ENCODE assay signal across 8 mouse cellular contexts in the genomic region with DNA sequence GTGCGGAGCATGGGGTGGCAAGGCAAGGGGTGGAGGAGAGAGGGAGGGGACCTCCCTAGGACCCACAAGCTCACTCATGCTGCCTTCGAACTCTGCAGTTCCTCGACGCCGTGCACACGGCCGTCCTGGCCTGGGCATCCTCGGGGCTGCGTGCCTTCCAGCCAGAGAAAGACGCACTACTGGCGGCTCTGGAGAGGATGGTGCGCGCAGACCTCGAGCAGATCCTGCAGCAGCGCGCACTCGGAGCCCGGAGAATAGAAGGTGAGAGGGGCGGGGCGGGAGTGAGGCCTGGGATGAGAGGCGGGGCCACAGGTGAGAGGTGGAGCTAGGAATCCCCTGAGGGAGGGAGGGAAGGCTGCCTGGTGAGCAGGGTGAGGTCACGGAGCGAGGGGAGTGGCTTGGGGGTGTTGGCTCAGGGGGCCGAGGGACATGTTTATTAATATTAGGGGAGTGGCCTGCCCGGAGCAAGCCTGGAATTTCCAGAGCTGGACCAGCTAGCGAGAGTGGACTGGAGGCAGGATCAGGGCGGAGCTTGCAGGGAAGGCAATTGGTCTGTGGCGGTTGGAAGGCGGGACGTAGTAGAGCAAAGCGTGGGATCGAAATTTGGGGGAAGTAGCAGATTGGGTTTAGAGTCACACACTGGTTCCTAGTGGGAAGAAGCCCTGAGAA. TPM values are rescaled to one million over a fixed set of nuclear protein-coding genes. Genes with fewer than 3 reads are reported as not detected.
A peak's percentile ranks its signal among the peaks of the same experiment; 100 is the strongest.
DNase-seq lines count a peak whose midpoint lies in the region; ATAC-seq and TF ChIP-seq lines count a peak whose summit lies in the region.

No protein-coding gene starts in this region.

- H3K36me3 ChIP-seq in E14TG2a.4 (ENCODE audit: insufficient read depth, low read length), result peaks cover 55% of the 10 kb centered on the region
- H3K36me3 ChIP-seq in hindbrain, embryonic 14.5 days (replicated peaks; ENCODE audit: control insufficient read depth, insufficient read depth), result no peaks in the 10 kb centered on the region
- no peaks in the 10 kb centered on the region for H3K36me3 ChIP-seq in liver, embryonic 11.5 days (ENCODE audit: control insufficient read depth, insufficient read depth, low read length)
- H3K36me3 ChIP-seq in midbrain, postnatal 0 days (ENCODE audit: insufficient read depth, low read length), result 0 out of 2 replicates have a peak, but pooled peaks cover 5% of the 10 kb centered on the region

- peak overlapping the region; percentile 47 for H3K9ac ChIP-seq in hindbrain, embryonic 14.5 days
- H3K9ac ChIP-seq in liver, embryonic 11.5 days (ENCODE audit: low read depth, low read length), result no peak overlapping the region
- peak overlapping the region; percentile 20; the same call in 1 of the 2 replicates for H3K9ac ChIP-seq in midbrain, postnatal 0 days (replicated peaks; ENCODE audit: low read length, poor library complexity, severe bottlenecking)

- peak overlapping the region; percentile 81 for H3K4me3 ChIP-seq in E14TG2a.4 (replicated peaks; ENCODE audit: low read length)
- peak overlapping the region; percentile 65 for H3K4me3 ChIP-seq in gastrocnemius, adult 2 months
- peak overlapping the region; percentile 30 for H3K4me3 ChIP-seq in hindbrain, embryonic 14.5 days (replicated peaks; ENCODE audit: low read length)
- H3K4me3 ChIP-seq in liver, embryonic 11.5 days (ENCODE audit: low read depth, low read length), result peak overlapping the region; percentile 36
- peak overlapping the region; percentile 36 for H3K4me3 ChIP-seq in midbrain, postnatal 0 days (ENCODE audit: low read depth, low read length)

- no peak for TF ChIP-seq CTCF in E14TG2a.4 (conservative IDR thresholded peaks at IDR 0.05; ENCODE audit: low read length)
- TF ChIP-seq CTCF in gastrocnemius, adult 2 months (IDR thresholded peaks at IDR 0.05), result no peak
- no peak for TF ChIP-seq CTCF in midbrain, postnatal 0 days (IDR thresholded peaks at IDR 0.05)

- peaks cover 30% of the 10 kb centered on the region for H3K4me1 ChIP-seq in E14TG2a.4 (replicated peaks; ENCODE audit: low read depth, low read length)
- peaks cover 13% of the 10 kb centered on the region; the same call in 1 of the 2 replicates for H3K4me1 ChIP-seq in hindbrain, embryonic 14.5 days (replicated peaks; ENCODE audit: control insufficient read depth, insufficient read depth, low read length)
- peaks cover 14% of the 10 kb centered on the region for H3K4me1 ChIP-seq in liver, embryonic 11.5 days (replicated peaks; ENCODE audit: control insufficient read depth, insufficient read depth, low read length)
- 0 out of 2 replicates have a peak, but pooled peaks cover 4% of the 10 kb centered on the region for H3K4me1 ChIP-seq in midbrain, postnatal 0 days (ENCODE audit: insufficient read depth, low read length)

- no peaks in the 10 kb centered on the region for H3K9me3 ChIP-seq in E14TG2a.4 (ENCODE audit: low read length)
- H3K9me3 ChIP-seq in hindbrain, embryonic 14.5 days (ENCODE audit: control insufficient read depth, low read length), result no peaks in the 10 kb centered on the region
- H3K9me3 ChIP-seq in liver, embryonic 11.5 days (ENCODE audit: control insufficient read depth, low read length), result no peaks in the 10 kb centered on the region
- no peaks in the 10 kb centered on the region for H3K9me3 ChIP-seq in midbrain, postnatal 0 days (ENCODE audit: low read length)

- intact Hi-C loops in gastrocnemius, adult 2 months (cut with DNase I), result no loop called here

- peak overlapping the region; percentile 55 for H3K4me2 ChIP-seq in hindbrain, embryonic 14.5 days (replicated peaks)
- peak overlapping the region; percentile 68 for H3K4me2 ChIP-seq in liver, embryonic 11.5 days
- H3K4me2 ChIP-seq in midbrain, postnatal 0 days (ENCODE audit: low read depth, low read length, poor library complexity, severe bottlenecking), result peak overlapping the region; percentile 46

- peaks cover 44% of the 10 kb centered on the region for H3K27me3 ChIP-seq in E14TG2a.4 (ENCODE audit: insufficient read depth, low read length)
- peaks cover 42% of the 10 kb centered on the region for H3K27me3 ChIP-seq in hindbrain, embryonic 14.5 days (ENCODE audit: control insufficient read depth, insufficient read depth, low read length)
- H3K27me3 ChIP-seq in liver, embryonic 11.5 days (replicated peaks; ENCODE audit: control insufficient read depth, insufficient read depth, low read length), result peaks cover 46% of the 10 kb centered on the region
- peaks cover 18% of the 10 kb centered on the region for H3K27me3 ChIP-seq in midbrain, postnatal 0 days (ENCODE audit: insufficient read depth, low read length)

- ATAC-seq in hindbrain, embryonic 14.5 days (ENCODE audit: low FRiP score), result peak; percentile 56
- ATAC-seq in liver, embryonic 11.5 days (replicated peaks; ENCODE audit: low FRiP score), result peak; percentile 56
- ATAC-seq in midbrain, postnatal 0 days (ENCODE audit: low FRiP score), result peak; percentile 71

- H3K27ac ChIP-seq in gastrocnemius, adult 2 months, result peak overlapping the region; percentile 58; the same call in 1 of the 2 replicates
- peak overlapping the region; percentile 43; the same call in 1 of the 2 replicates for H3K27ac ChIP-seq in hindbrain, embryonic 14.5 days
- no peak overlapping the region for H3K27ac ChIP-seq in liver, embryonic 11.5 days (ENCODE audit: low read depth, low read length)
- H3K27ac ChIP-seq in midbrain, postnatal 0 days (ENCODE audit: low read depth, low read length), result no peak overlapping the region; the same call in 1 of the 2 replicates

- DNase-seq in adrenal gland, postnatal 25 days, result peak; percentile 72
- DNase-seq in gastrocnemius, adult 2 months, result peak; percentile 84
- peak; percentile 37 for DNase-seq in hindbrain, embryonic 14.5 days (ENCODE audit: low spot score)
- peak; percentile 67 for DNase-seq in liver, embryonic 11.5 days (ENCODE audit: low spot score)
- DNase-seq in midbrain, postnatal 0 days (ENCODE audit: low spot score), result peak; percentile 66
- DNase-seq in urinary bladder, postnatal 25 days (ENCODE audit: low spot score), result peak; percentile 67
- no peak for DNase-seq in left cerebral cortex, adult 18-20 months (ENCODE audit: low spot score in 2 of 2)

- WGBS in hindbrain, embryonic 14.5 days, result 2% methylated on average over 32 of the region's 32 CpGs
- 6% methylated on average over 32 of the region's 32 CpGs for WGBS in liver, embryonic 11.5 days
- 2% methylated on average over 32 of the region's 32 CpGs for WGBS in midbrain, postnatal 0 days

RNA-seq across cellular contexts. Expression of a gene that starts 5.4 kb away (rescaled TPM):
- 4.0 TPM in 2 replicates for total RNA-seq in adrenal gland, postnatal 25 days (2021)
- 1 to 10 TPM in 1 of 2 experiments, under 1 TPM in 1; 0.79 to 1.4 TPM for total RNA-seq in gastrocnemius, adult 2 months (2021)
- 5.2 and 5.7 TPM in 2 replicates for polyA plus RNA-seq in hindbrain, embryonic 14.5 days (2014; fragmentation: Nextera tagmentation; extraction: Ambion mirVana)
- polyA plus RNA-seq in liver, embryonic 11.5 days (2014; fragmentation: Nextera tagmentation; extraction: Ambion mirVana), result 0.88 and 3.8 TPM in 2 replicates
- total RNA-seq in midbrain, postnatal 0 days (2014; rRNA removed), result 5.3 and 5.9 TPM in 2 replicates
- polyA plus RNA-seq in midbrain, postnatal 0 days (2015; fragmentation: Nextera tagmentation; extraction: Ambion mirVana), result 4.5 and 4.7 TPM in 2 replicates
- total RNA-seq in left cerebral cortex, adult 18-20 months (2021), result 1 to 10 TPM; 1.9 to 4.8 TPM

RNA-seq across cellular contexts. Expression of a gene that starts 8.0 kb away (rescaled TPM):
- 64.6 and 66.2 TPM in 2 replicates for total RNA-seq in adrenal gland, postnatal 25 days (2021)
- 10 to 100 TPM; 39.6 to 44.3 TPM for total RNA-seq in gastrocnemius, adult 2 months (2021)
- polyA plus RNA-seq in hindbrain, embryonic 14.5 days (2014; fragmentation: Nextera tagmentation; extraction: Ambion mirVana), result 62.4 and 66.0 TPM in 2 replicates
- polyA plus RNA-seq in liver, embryonic 11.5 days (2014; fragmentation: Nextera tagmentation; extraction: Ambion mirVana), result 45.2 and 45.4 TPM in 2 replicates
- 104 and 106 TPM in 2 replicates for total RNA-seq in midbrain, postnatal 0 days (2014; rRNA removed)
- polyA plus RNA-seq in midbrain, postnatal 0 days (2015; fragmentation: Nextera tagmentation; extraction: Ambion mirVana), result 62.8 TPM in 2 replicates
- total RNA-seq in left cerebral cortex, adult 18-20 months (2021), result 10 to 100 TPM; 46.9 to 49.8 TPM

RNA-seq across cellular contexts. Expression of a gene that starts 10.8 kb away (rescaled TPM):
- total RNA-seq in adrenal gland, postnatal 25 days (2021), result 145 and 153 TPM in 2 replicates
- total RNA-seq in gastrocnemius, adult 2 months (2021), result 10 to 100 TPM; 19.3 to 28.6 TPM
- 243 and 246 TPM in 2 replicates for polyA plus RNA-seq in hindbrain, embryonic 14.5 days (2014; fragmentation: Nextera tagmentation; extraction: Ambion mirVana)
- 200 TPM in 2 replicates for polyA plus RNA-seq in liver, embryonic 11.5 days (2014; fragmentation: Nextera tagmentation; extraction: Ambion mirVana)
- 333 and 399 TPM in 2 replicates for total RNA-seq in midbrain, postnatal 0 days (2014; rRNA removed)
- 293 and 300 TPM in 2 replicates for polyA plus RNA-seq in midbrain, postnatal 0 days (2015; fragmentation: Nextera tagmentation; extraction: Ambion mirVana)
- total RNA-seq in left cerebral cortex, adult 18-20 months (2021), result 10 to 100 TPM; 31.1 to 31.3 TPM

RNA-seq across cellular contexts. Expression of a gene that starts 34.1 kb away (rescaled TPM):
- 156 and 167 TPM in 2 replicates for total RNA-seq in adrenal gland, postnatal 25 days (2021)
- total RNA-seq in gastrocnemius, adult 2 months (2021), result 100 to 1,000 TPM in 1 of 2 experiments, 10 to 100 TPM in 1; 57.2 to 116 TPM
- 41.6 and 57.3 TPM in 2 replicates for polyA plus RNA-seq in hindbrain, embryonic 14.5 days (2014; fragmentation: Nextera tagmentation; extraction: Ambion mirVana)
- 6.2 and 7.0 TPM in 2 replicates for polyA plus RNA-seq in liver, embryonic 11.5 days (2014; fragmentation: Nextera tagmentation; extraction: Ambion mirVana)
- 150 and 160 TPM in 2 replicates for total RNA-seq in midbrain, postnatal 0 days (2014; rRNA removed)
- 99.7 and 110 TPM in 2 replicates for polyA plus RNA-seq in midbrain, postnatal 0 days (2015; fragmentation: Nextera tagmentation; extraction: Ambion mirVana)
- 100 to 1,000 TPM in 1 of 2 experiments, 10 to 100 TPM in 1; 86.2 to 100 TPM for total RNA-seq in left cerebral cortex, adult 18-20 months (2021)

RNA-seq across cellular contexts. Expression of a gene that starts 36.4 kb away (rescaled TPM):
- total RNA-seq in adrenal gland, postnatal 25 days (2021), result 1.1 TPM in 2 replicates
- not detected for total RNA-seq in gastrocnemius, adult 2 months (2021)
- polyA plus RNA-seq in hindbrain, embryonic 14.5 days (2014; fragmentation: Nextera tagmentation; extraction: Ambion mirVana), result 0.13 TPM in 1 of 2 replicates, not detected in the other
- polyA plus RNA-seq in liver, embryonic 11.5 days (2014; fragmentation: Nextera tagmentation; extraction: Ambion mirVana), result 0.23 and 0.30 TPM in 2 replicates
- total RNA-seq in midbrain, postnatal 0 days (2014; rRNA removed), result 0.55 TPM in 1 of 2 replicates, not detected in the other
- polyA plus RNA-seq in midbrain, postnatal 0 days (2015; fragmentation: Nextera tagmentation; extraction: Ambion mirVana), result 0.05 and 0.12 TPM in 2 replicates
- total RNA-seq in left cerebral cortex, adult 18-20 months (2021), result under 1 TPM in 1 of 2 experiments, not detected in 1; 0.26 TPM

Comparison
In these comparisons a context has a peak if more than half of its experiments do, and no peak if none do; other contexts are left out.
1. H3K4me3 ChIP-seq: peak in every context shown above with its lines; median percentile 81 in E14TG2a.4; 65 in gastrocnemius, adult 2 months; 36 in liver, embryonic 11.5 days; 36 in midbrain, postnatal 0 days; 30 in hindbrain, embryonic 14.5 days.
2. DNase-seq: peak in adrenal gland, postnatal 25 days (single experiment), gastrocnemius, adult 2 months (single experiment), hindbrain, embryonic 14.5 days (single experiment), liver, embryonic 11.5 days (single experiment), midbrain, postnatal 0 days (single experiment) and urinary bladder, postnatal 25 days (single experiment); none in left cerebral cortex, adult 18-20 months (0 of 2).
3. H3K27ac ChIP-seq: peak in gastrocnemius, adult 2 months (single experiment) and hindbrain, embryonic 14.5 days (single experiment); none in liver, embryonic 11.5 days (single experiment) and midbrain, postnatal 0 days (single experiment).
4. Peak in every context shown above with its lines, with median percentiles within 50 percentile points of each other: ATAC-seq and H3K4me2 ChIP-seq.